Mouse (Mus musculus) cerebellum, postnatal 36 days (tissue): ENCODE data around the gene Zfp946.

Source experiments
- DNase-seq, 2 experiments: peaks; one replicate each; pipeline ENCODE4 v3.0.0; 2021 to 2022; ENCODE audit warnings: mixed read lengths in 2 of 2

The Zfp946 gene

DNA sequence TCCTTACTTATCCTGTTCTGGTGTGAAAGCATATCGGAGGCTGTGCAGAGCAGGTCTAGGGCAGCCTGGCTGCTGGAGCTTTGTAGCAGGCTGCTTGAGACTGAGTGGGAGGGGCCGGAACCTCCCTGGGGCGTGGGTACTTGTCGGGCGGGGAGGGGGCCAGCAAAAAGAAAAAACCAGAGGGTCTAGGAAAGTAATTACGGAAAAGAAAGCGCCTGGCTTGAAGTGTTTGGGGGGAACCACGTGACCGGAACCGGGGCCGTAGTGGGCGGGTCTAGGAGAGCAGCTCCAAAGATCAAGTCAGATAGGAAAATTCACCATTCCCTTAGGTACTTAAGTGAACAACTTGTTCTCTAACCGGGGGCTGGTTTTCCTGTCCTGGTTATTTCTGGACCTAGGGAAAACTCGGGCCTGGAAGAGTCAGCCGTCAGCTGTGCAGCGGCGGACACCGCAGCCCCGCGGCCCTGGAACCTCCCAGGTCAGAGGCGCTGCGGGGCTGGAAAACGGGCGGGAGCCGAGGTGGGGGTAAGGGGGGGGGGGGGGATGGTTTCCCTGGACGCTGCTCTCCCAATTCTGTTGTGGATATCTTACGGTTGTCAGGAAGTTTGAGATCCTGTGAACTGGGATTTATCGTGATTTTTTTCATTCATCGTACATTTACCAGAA lies at the start of gene Zfp946:
Gene Zfp946, plus strand, starts transcription at position 271 of the 666 bp plus-strand sequence.
- DNase-seq, result peak; percentile 74 to 76

DNA sequence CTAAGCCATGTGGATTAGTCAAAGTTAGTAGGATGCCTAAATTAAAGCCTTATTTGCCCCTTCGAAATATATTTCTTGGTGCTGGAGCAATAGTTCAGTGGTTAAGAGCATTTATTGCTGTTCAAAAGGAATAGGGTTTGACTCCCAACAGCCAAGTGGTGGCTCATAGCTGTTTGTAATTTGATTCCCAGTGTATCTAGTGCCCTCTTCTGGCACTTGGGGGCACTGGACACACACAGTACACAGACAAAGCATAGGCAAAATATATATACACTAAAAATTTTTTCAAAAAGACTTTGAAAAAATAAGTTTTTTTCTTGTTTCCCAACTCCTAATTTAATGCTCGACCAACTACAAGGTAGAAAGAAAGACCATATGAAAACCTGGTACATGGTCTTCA lies 13.3 kb upstream of the Zfp946 start:
- peak in 1 of 2 experiments; percentile 12 for DNase-seq

- peak; percentile 66 to 75 for DNase-seq
These were observed 6.5 kb upstream of the Zfp946 start for GRCm38 (mm10) chr17:22417510-22417909.

DNA sequence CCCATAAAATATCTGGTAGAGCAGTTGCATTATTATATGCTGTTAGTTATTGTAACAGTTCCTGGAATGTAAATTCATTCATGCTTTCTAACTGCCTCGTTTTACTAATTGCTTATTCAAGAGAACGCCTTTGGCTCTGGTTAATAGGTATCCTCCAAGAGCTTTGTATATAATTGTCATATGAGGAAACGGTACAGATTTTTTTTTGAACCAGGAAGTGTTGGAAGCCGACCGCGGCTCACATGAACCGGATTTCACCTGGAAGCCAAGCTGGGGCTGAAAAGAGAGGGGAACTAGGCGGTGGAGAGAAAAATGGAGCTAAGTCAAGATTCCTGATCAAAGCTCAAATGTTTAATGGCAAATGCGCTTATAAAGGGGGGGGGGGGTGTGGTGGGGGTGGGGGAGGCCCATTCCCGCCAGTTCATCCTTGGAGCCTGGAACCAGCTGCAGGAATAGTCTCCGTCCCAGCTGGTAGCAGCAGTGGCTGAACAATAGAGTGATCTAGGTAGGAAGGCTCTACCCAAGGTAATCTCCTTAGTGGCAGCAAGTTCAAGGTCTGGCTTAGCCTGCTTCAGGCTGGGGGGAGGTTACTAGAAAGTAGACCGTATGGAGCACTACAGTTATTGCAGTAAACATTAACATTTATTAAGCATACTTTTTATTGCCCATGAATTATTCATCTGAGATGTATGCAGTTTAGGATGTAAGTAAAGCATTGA lies 773 bp downstream of the Zfp946 start:
- DNase-seq, result peak; percentile 7 to 13

- no peak for DNase-seq
These were observed 23.7 kb downstream of the Zfp946 start for GRCm38 (mm10) chr17:22447684-22448083.

DNA sequence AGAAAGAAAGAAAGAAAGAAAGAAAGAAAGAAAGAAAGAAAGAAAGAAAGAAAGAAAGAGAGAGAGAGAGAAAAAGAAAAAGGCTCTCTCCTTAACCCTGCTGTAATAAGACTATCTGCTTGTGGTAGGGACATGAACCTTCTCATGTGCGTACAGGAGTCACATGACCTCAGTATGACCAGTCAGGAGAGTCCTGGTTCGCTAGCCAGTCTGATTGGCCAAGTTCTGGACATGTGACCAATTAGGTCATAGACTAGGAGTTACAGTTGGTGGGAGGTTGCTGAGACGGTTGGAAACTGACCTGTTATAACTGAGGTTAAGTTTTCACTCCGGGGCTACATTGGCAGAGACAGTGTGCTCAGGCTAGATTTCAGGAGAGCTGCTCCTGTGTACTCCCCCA lies 73.1 kb downstream of the Zfp946 start:
- DNase-seq, result no peak
